Mouse (Mus musculus) myocyte (in vitro differentiated cells): ENCODE measurements around the gene Ints6l. TPM values are rescaled to one million over a fixed set of nuclear protein-coding genes. Genes with fewer than 3 reads are reported as not detected.

ENCODE experiments used
- H3K27me3 ChIP-seq: one replicate; pipeline ENCODE4 v1.6.1; 2011; ENCODE audit not compliant: control insufficient read depth, insufficient read depth, insufficient read length
- H3K36me3 ChIP-seq: one replicate; pipeline ENCODE4 v1.6.1; 2011; ENCODE audit not compliant: control insufficient read depth, insufficient read depth
- H3K4me2 ChIP-seq: one replicate; pipeline ENCODE4 v1.6.1; 2011; ENCODE audit warnings: low read depth, control low read depth
- H3K4me3 ChIP-seq: one replicate; pipeline ENCODE4 v1.5.1; 2011; ENCODE audit warnings: mild to moderate bottlenecking, control low read depth, moderate library complexity
- H3K79me2 ChIP-seq: one replicate; pipeline ENCODE4 v1.6.1; 2011; ENCODE audit not compliant: control insufficient read depth, insufficient read depth
- H3ac ChIP-seq: one replicate; pipeline ENCODE4 v1.6.1; 2011; ENCODE audit not compliant: control insufficient read depth, insufficient read length
- CEBPB ChIP-seq: IDR thresholded peaks from 2 replicates; pipeline ENCODE4 v1.6.1; 2011; ENCODE audit warnings: mild to moderate bottlenecking, moderate library complexity; ENCODE audit not compliant: poor library complexity, insufficient read depth, severe bottlenecking
- E2F4 ChIP-seq: IDR thresholded peaks from one replicate; pipeline ENCODE4 v1.6.1; 2011; ENCODE audit warnings: mild to moderate bottlenecking, control low read depth, moderate library complexity; ENCODE audit not compliant: insufficient read depth
- MAX ChIP-seq: IDR thresholded peaks from one replicate; pipeline ENCODE4 v1.6.1; 2011; ENCODE audit warnings: low read depth, mild to moderate bottlenecking, control low read depth
- MYOD1 ChIP-seq, 3 experiments: IDR thresholded peaks; one replicate each; pipeline ENCODE4 v1.6.1; 2011; ENCODE audit warnings: control low read depth in 2 of 3, low read depth in 2 of 3, mild to moderate bottlenecking in 2 of 3, moderate library complexity in 1 of 3; ENCODE audit not compliant: insufficient read length in 2 of 3, control insufficient read depth in 1 of 3
- MYOG ChIP-seq, 3 experiments: IDR thresholded peaks; one replicate each; pipeline ENCODE4 v1.6.1; 2011; ENCODE audit warnings: control low read depth in 2 of 3, low read depth in 2 of 3, mild to moderate bottlenecking in 2 of 3; ENCODE audit not compliant: insufficient read length in 2 of 3, control insufficient read depth in 1 of 3, insufficient read depth in 1 of 3
- POLR2A ChIP-seq: IDR thresholded peaks from one replicate; pipeline ENCODE4 v1.6.1; 2011; ENCODE audit warnings: low read depth, mild to moderate bottlenecking, control low read depth, moderate library complexity; ENCODE audit not compliant: insufficient read length
- POLR2AphosphoS2 ChIP-seq: IDR thresholded peaks from one replicate; pipeline ENCODE4 v1.6.1; 2011; ENCODE audit warnings: low read depth, control low read depth; ENCODE audit not compliant: insufficient read length
- REST ChIP-seq: IDR thresholded peaks from one replicate; pipeline ENCODE4 v1.6.1; 2011; ENCODE audit warnings: mild to moderate bottlenecking, control low read depth, moderate library complexity; ENCODE audit not compliant: insufficient read depth, insufficient read length
- SRF ChIP-seq: IDR thresholded peaks from one replicate; pipeline ENCODE4 v1.6.1; 2011; ENCODE audit warnings: low read depth; ENCODE audit not compliant: control insufficient read depth, insufficient read length
- TCF12 ChIP-seq: IDR thresholded peaks from one replicate; pipeline ENCODE4 v1.6.1; 2011; ENCODE audit warnings: mild to moderate bottlenecking, control low read depth; ENCODE audit not compliant: poor library complexity, insufficient read depth, severe bottlenecking
- TCF3 ChIP-seq: IDR thresholded peaks from one replicate; pipeline ENCODE4 v1.6.1; 2011; ENCODE audit warnings: low read depth, control low read depth; ENCODE audit not compliant: insufficient read length
- USF1 ChIP-seq: IDR thresholded peaks from one replicate; pipeline ENCODE4 v1.6.1; 2011; ENCODE audit warnings: low read depth, mild to moderate bottlenecking, control low read depth, moderate library complexity
- polyA plus RNA-seq: library from polyadenylated mRNA; unstranded; fragments of >200 nt; fragmentation: generic; extraction: Trizol; gene quantifications from one replicate; pipeline ENCODE4 v1.2.1, GENCODE M21; 2012; ENCODE audit warnings: missing spikeins

Gene Ints6l
- polyA plus RNA-seq, 1 experiment: 2.6 TPM

- H3K36me3 ChIP-seq: no peaks in the 10 kb centered on the region
- no peak overlapping the region for H3K4me2 ChIP-seq
- no peaks in the 10 kb centered on the region for H3K27me3 ChIP-seq
- TF ChIP-seq MYOD1 (IDR thresholded peaks at IDR 0.05; ENCODE audit: control insufficient read depth in 1 of 3, insufficient read length in 2 of 3, low read depth in 2 of 3): no peak
- TF ChIP-seq SRF: no peak
- no peak for TF ChIP-seq POLR2A
- no peak for TF ChIP-seq POLR2AphosphoS2
- TF ChIP-seq E2F4: no peak
- TF ChIP-seq USF1: no peak
- TF ChIP-seq TCF3: no peak
- no peak for TF ChIP-seq MAX
- no peak for TF ChIP-seq TCF12
- TF ChIP-seq MYOG (IDR thresholded peaks at IDR 0.05; ENCODE audit: control insufficient read depth in 1 of 3, insufficient read depth in 1 of 3, insufficient read length in 2 of 3, low read depth in 2 of 3): no peak
- no peak for TF ChIP-seq CEBPB
- TF ChIP-seq REST: no peak
- H3K4me3 ChIP-seq: no peak overlapping the region
- no peaks in the 10 kb centered on the region for H3K79me2 ChIP-seq
- no peak overlapping the region for H3ac ChIP-seq
These were observed 98.9 kb downstream of the Ints6l start for GRCm38 (mm10) chrX:56553584-56553983.

Other genes with a start within 250 kb of the Ints6l start
- 31.5 TPM for gene Gm773, start 242.0 kb upstream of the Ints6l start, polyA plus RNA-seq
- 0.55 TPM for gene Zfp449, start 108.5 kb upstream of the Ints6l start, polyA plus RNA-seq
- 0.01 TPM for gene Smim10l2a, start 80.3 kb upstream of the Ints6l start, polyA plus RNA-seq
- 0.26 TPM for gene Gm2174, start 6.9 kb upstream of the Ints6l start, polyA plus RNA-seq
- gene Gm10477, start 69.9 kb downstream of the Ints6l start, polyA plus RNA-seq: not detected
- gene Gm648, start 94.7 kb downstream of the Ints6l start, polyA plus RNA-seq: 0.05 TPM
- 6.6 TPM for gene Mmgt1, start 143.2 kb downstream of the Ints6l start, polyA plus RNA-seq
- gene Slc9a6, start 154.9 kb downstream of the Ints6l start, polyA plus RNA-seq: 10.8 TPM